Mouse (Mus musculus) gastrocnemius, postnatal 10 days (tissue): ENCODE measurements around the gene Luzp1. TPM values are rescaled to one million over a fixed set of nuclear protein-coding genes. Genes with fewer than 3 reads are reported as not detected.
A peak's percentile ranks its signal among the peaks of the same experiment; 100 is the strongest.

Source experiments
- DNase-seq: peaks from one replicate; pipeline ENCODE4 v3.0.0; 2021; ENCODE audit warnings: mixed read lengths
- long read RNA-seq, 2 experiments: library from polyadenylated mRNA; stranded (forward); transcript quantifications; one replicate each; pipeline ENCODE4 v2.0.0; 2021
- total RNA-seq, 2 experiments: library from RNA; stranded (reverse); gene quantifications; 2 replicates each; pipeline ENCODE4 v1.2.3; 2021

The Luzp1 gene
- 10 to 100 TPM; 17.8 to 22.8 TPM for total RNA-seq
- long read RNA-seq, experiment 1, full-length matches to known transcripts = 3 of 4 reads
- long read RNA-seq, experiment 1, partial matches to known transcripts = 1 of 4 reads
- long read RNA-seq, experiment 1, other reads (novel, unspliced or antisense) = 0 of 4 reads
- long read RNA-seq, experiment 2, full-length matches to known transcripts = 3 of 7 reads
- long read RNA-seq, experiment 2, partial matches to known transcripts = 0 of 7 reads
- long read RNA-seq, experiment 2, other reads (novel, unspliced or antisense) = 4 of 7 reads

- DNase-seq = peak; percentile 93
Measured at GRCm38 (mm10) chr4:136469371-136469903, at the start of gene Luzp1. Gene Luzp1 (plus strand): TSS chr4:136469761.

- DNase-seq = no peak
Measured at GRCm38 (mm10) chr4:136423224-136423623, 46.3 kb upstream of the Luzp1 start, which contains the start of gene Htr1d. Gene Htr1d (plus strand): TSS chr4:136423524.

- DNase-seq = no peak
Measured at GRCm38 (mm10) chr4:136424120-136424999, 45.2 kb upstream of the Luzp1 start.

- peak; percentile 20 for DNase-seq
Measured at GRCm38 (mm10) chr4:136425000-136425288, 44.6 kb upstream of the Luzp1 start.

- no peak for DNase-seq
Measured at GRCm38 (mm10) chr4:136430609-136431375, 38.8 kb upstream of the Luzp1 start.

- peak; percentile 63 for DNase-seq
Measured at GRCm38 (mm10) chr4:136431376-136431693, 38.2 kb upstream of the Luzp1 start.

- DNase-seq = no peak
Measured at GRCm38 (mm10) chr4:136434029-136434428, 35.5 kb upstream of the Luzp1 start.

- DNase-seq = no peak
Measured at GRCm38 (mm10) chr4:136439106-136439505, 30.5 kb upstream of the Luzp1 start.

- DNase-seq = no peak
Measured at GRCm38 (mm10) chr4:136441354-136442043, 28.1 kb upstream of the Luzp1 start.

GRCm38 (mm10) chr4:136444561-136444960 lies 25.0 kb upstream of the Luzp1 start:
- DNase-seq = no peak

GRCm38 (mm10) chr4:136449795-136450194 lies 19.8 kb upstream of the Luzp1 start:
- no peak for DNase-seq

- no peak for DNase-seq
Measured at GRCm38 (mm10) chr4:136450271-136450670, 19.3 kb upstream of the Luzp1 start.

- no peak for DNase-seq
Measured at GRCm38 (mm10) chr4:136451564-136451963, 18.0 kb upstream of the Luzp1 start.

- no peak for DNase-seq
Measured at GRCm38 (mm10) chr4:136452286-136452685, 17.3 kb upstream of the Luzp1 start.

- DNase-seq = no peak
Measured at GRCm38 (mm10) chr4:136452792-136453191, 16.8 kb upstream of the Luzp1 start.

GRCm38 (mm10) chr4:136454850-136455260 lies 14.7 kb upstream of the Luzp1 start:
- peak; percentile 84 for DNase-seq

GRCm38 (mm10) chr4:136456516-136457218 lies 12.9 kb upstream of the Luzp1 start:
- no peak for DNase-seq

GRCm38 (mm10) chr4:136458276-136458675 lies 11.3 kb upstream of the Luzp1 start:
- no peak for DNase-seq

- no peak for DNase-seq
Measured at GRCm38 (mm10) chr4:136459210-136459609, 10.4 kb upstream of the Luzp1 start.

GRCm38 (mm10) chr4:136461206-136461605 lies 8.4 kb upstream of the Luzp1 start:
- DNase-seq = no peak

- no peak for DNase-seq
Measured at GRCm38 (mm10) chr4:136461761-136462085, 7.8 kb upstream of the Luzp1 start.
